Mouse (Mus musculus): ENCODE measurements around the gene Msantd3.

Gene Msantd3

GRCm38 (mm10) chr4:48605650-48606049, 65.9 kb downstream of the Msantd3 start:
- CTCF ChIA-PET: no interaction called here

- CTCF ChIA-PET: no interaction called here
These were observed 69.8 kb downstream of the Msantd3 start for GRCm38 (mm10) chr4:48609485-48609884.

- CTCF ChIA-PET: no interaction called here
These were observed 70.5 kb downstream of the Msantd3 start for GRCm38 (mm10) chr4:48610251-48610650.
